Mouse (Mus musculus) lung, postnatal 36 days (tissue): ENCODE results near the gene Xpo4.
"Not testable (repeated sequence)": the region's sequence is repeated elsewhere in the genome, so short reads cannot be mapped to it uniquely, and the experiment has no call there.

Experiments
- DNase-seq: peaks from one replicate; pipeline ENCODE4 v3.0.0; 2022; ENCODE audit warnings: mixed read lengths

Xpo4 gene

DNA sequence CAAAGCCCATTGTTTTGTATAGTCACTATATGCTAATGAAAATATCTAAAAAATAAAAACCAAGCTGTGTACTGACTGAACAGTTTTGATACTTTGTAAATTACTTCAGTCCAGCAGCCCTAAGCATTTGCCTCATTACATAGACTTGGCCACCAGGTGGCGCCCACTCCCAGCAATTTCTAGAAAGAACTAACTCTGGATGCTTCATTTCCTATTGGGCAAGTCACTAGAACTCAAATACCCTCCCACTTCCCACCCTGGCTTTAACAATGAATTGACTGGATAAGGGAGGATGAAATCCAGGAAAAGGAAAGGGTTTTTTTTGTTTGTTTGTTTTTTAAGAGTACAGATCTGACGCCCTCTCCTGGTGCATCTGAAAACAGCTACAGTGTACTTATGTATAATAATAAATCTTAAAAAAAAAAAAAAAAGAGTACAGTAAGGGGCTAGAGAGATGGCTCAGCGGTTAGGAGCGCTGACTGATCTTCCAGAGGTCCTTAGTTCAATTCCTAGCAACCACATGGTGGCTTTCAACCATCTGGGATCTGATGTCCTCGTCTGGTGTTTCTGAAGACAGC lies 14.8 kb upstream of the Xpo4 start:
- DNase-seq = peak; percentile 93

DNA sequence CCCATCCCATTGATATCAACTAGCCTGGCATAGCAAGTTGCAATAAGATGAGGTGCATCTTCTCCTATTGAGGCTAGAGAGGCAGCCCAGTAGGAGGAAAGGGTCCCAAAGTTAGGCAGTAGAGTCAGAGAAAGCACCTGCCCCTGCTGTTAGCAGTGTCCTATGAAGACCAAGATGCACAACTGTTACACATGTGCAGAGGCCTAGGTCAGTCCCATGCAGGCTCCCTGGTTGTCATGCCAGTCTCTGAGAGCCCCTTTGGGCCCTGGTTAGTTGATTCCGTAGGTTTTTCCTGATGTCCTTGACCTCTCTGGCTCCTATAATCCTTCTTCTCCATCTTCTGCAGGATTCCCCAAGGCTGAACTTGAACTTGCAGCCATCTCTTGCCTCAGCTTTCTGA lies 14.3 kb upstream of the Xpo4 start:
- no peak for DNase-seq

DNA sequence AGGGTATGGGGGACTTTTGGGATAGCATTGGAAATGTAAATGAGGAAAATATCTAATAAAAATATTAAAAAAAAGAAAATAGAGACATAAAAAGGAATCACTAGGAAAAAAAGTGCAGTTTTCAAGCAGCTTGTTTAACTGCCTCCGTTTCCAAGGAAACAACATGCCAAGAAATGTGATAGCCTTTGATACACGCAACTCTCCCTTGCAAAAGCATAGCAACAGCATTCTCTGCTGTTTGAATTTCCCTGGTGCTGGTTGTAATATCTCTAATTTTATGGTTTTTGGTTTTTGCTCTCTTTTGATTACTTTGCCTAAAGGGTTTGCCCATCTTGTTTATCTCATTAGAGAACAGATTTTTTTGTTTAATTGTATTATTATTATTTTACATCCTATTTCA lies 10.3 kb upstream of the Xpo4 start:
- DNase-seq = no peak

DNA sequence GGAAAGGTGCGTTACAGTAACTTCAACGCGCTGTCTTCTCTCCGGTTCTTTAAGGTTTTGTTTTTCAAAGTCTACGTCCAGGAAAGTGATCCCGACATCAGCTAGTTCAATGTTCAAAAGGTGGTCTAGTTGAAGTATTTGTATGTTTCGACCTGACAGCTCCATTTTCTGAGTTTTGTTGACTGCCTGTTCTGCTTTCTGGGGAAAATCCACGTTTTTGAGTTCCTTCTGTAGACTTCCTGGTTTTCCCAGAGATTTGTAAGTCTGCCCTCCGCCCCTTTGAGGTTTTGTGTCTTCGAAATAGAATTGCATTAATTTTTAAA lies 359 bp upstream of the Xpo4 start:
- peak; percentile 8 for DNase-seq

DNA sequence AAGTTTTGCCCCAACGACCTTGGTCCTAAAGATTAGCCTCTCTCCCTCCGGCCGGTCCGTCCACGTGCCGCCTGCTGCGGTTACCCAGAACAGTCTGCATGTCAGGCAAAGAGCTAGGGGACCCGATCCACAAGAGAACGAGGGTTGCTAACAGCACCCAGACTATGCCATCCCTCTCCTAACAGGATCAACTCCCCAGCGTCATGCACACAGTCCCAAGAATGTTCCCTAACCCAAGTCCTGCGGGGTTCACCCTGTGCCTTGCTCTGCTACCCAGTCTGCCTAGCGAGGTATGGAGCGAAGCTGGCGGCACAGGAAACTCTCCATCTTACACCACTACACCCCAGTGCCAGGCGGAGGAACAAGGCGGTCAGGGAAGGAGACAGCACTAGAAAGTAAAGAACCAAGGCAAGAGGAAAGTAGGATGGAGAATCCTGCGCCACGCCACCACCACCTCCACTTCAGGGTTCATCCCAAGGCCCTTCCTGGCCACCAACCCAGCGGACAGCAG lies 864 bp downstream of the Xpo4 start:
- DNase-seq = peak; percentile 3

DNA sequence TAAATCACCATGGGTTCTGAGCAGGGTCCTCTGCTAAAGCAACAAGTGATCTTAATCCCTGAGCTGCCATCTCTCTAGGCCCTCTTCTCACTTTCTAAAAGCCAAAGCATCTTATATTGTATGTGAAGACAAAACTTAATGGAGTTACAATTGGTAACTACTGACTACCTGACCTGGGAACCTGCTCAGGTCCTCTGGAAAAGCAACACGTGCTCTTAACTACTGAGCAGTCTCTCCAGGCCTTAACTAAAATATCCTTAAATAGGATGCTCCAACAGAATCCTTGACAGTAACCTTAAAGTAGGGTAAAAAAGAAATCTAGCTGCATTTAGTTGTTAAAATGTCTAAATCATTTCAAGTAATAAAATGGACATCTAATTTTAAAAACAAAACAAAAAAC lies 1.6 kb downstream of the Xpo4 start:
- DNase-seq = no peak

DNA sequence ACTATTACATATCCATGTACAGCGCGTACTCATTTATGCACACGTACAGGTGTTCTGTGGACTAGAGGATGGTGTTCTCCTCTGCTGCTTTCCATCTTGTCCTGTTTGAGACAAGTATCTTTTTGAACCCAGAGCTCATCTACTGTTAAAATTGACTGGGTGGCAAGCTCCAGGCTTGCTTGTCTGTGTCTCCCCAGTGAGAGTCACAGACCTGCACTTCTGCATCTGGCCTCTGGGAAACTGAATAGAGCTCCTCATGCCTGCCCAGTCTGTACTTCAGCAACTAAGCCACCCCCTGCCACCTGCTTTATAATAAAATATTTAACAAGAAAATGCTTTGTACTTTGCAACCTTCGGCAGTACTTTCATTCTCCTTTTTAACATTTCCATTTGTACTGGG lies 6.9 kb downstream of the Xpo4 start:
- no peak for DNase-seq

DNA sequence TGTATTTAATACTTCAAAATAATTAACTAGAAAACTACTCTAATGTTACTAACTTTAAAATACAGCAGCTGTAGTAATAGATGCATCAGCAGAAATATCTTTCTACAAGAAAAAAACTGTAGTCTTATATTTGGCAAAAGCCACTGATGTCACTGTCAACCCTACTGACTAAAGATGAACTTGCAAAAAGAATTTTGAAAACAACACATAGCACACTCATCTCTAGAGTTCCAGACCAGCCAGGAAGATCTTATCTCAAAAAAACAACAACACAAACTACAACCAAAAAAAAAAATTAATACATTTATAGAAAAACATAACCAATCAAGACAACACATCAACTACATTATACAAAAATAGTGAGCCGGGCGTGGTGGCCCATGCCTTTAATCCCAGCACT lies 7.7 kb downstream of the Xpo4 start:
- DNase-seq = no peak

DNA sequence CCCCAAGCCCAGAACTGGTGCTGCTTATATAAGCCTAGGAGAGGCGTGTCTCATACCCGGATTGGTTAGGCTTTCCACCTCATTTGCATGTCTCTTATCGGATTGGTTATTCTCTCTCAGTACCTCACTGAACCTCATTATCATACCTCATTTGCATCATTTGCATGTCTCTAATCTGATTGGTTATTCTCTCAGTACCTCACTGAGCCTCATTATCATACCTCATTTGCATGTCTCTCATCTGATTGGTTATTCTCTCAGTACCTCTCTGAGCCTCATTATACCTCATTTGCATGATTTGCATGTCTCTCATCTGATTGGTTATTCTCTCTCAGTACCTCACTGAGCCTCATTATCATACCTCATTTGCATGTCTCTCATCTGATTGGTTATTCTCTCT lies 8.7 kb downstream of the Xpo4 start:
- DNase-seq = not testable (repeated sequence)

DNA sequence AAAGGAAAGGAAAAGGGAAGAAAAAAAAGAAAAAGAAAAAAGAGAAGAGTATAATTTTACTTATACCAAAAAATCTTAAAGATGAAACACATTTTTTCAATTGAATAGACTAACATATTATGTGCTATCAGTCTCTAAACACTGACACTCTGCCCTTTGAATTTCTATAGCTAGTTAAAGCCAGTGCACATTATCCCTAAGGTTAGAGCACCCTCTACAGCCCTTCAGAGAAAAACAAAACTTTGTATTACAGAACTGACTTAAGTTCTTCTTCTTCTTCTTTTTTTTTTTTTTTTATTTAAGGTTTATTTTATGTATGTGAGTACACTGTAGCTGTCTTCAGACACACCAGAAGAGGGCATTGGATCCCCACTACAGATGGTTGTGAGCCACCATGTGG lies 15.7 kb downstream of the Xpo4 start:
- no peak for DNase-seq

DNA sequence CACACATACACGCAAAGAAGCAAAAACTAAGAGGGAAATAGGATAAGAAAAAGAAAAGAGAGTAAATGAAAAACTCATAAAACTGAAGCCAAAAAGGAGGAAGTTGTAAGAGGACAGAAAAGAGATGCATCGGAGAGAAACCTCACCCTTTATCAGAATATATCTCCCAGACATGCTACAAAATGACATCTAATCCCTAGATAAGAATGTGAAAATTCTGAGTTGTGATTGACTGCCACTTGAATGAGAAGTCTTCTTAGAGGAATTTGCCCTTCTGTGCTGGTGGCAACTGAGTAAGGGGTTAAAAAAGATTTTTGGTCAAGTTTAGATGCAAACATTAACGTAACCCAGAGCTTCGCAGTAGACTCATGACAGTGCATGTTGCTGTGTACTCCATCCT lies 19.1 kb downstream of the Xpo4 start:
- no peak for DNase-seq

DNA sequence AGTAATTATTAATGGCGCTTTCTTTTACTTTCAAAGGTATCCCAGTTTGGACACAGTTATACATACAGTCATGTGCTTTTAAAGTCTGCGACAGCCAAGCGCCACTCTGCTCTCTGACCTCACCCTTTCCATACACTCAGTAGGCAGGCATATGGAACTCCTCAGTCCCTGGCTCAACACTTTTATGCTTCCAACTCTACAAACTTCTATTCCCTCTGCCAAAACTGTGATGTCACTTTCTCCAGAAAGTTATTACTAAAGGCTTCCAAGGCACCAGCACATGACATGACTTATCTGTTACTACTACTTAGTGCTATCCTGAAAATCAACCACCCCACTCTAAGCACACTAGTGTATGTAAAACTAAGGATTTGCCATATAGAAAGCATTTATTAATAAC lies 26.1 kb downstream of the Xpo4 start:
- DNase-seq = peak; percentile 14

DNA sequence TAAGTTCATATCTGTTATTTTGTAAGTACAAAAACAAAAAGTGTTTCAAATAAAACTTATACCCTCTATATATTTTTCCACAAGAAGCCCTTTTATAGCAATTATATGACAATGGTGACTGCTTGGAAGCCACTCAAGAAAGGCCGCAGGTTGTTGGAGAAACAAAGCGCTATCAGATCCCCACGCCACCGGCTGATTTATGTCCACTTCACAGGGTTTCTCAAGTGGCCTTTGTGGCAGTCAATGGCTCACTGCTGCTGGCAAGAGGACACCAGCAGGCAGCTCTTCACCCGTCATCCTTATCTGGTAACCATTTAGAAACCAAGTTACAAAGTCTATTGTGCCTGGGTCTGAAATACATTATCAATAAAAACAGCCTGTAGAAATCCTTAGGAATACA lies 31.1 kb downstream of the Xpo4 start:
- no peak for DNase-seq

DNA sequence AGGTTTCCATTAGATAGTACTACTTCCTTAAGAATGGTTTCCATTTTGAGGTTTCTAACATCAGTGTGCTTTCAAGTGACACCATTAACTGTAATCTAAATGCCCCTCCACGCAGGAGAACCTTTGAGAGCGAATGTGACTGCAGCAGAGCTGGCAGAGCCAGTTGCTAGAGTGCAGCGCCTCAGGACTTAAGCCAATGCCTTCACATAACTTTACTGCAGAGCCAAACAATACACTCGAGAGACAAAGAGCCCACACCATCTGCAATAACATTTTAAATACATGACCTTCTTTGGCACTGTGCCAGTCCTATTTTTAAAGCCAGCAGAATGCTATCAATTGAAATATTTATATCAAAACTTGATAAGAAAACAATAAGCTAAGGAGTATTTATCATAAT lies 35.6 kb downstream of the Xpo4 start:
- DNase-seq = no peak

DNA sequence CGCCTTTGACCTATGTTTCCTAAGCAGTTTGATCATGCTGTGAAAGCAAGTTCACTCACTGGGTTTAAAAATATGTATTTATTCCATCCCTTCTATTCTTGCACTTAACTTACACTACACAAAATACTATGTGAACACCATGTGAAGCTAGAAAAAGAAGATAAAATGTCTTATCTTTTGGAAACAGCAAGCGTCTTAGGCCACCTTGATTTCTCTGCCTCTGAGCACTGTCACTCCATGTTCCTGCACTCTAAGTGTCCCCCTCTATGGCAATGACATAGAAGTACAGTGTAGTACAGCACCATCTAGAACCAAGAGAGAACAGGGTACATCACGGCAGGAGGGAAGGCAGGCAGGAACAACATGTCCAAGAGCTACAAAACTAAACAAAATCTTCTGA lies 42.3 kb downstream of the Xpo4 start:
- no peak for DNase-seq

DNA sequence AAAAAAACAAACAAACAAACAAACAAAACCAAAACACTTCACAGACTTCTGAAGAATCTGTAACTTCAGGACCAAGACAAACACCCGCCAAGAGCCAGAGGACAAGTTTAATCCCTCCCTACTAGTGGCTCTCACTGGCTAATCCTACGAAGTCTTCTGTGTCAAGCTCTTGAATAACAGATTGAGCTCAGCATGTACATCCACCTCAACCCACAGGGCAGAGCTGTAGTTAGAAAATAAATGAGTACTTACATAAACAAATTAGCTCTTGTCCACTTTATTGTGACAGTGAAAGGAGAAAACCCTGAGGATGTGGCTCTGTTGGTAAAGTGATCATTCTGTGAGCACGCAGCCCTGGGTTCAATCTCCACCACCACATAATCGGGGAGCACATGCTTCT lies 43.5 kb downstream of the Xpo4 start:
- DNase-seq = no peak

DNA sequence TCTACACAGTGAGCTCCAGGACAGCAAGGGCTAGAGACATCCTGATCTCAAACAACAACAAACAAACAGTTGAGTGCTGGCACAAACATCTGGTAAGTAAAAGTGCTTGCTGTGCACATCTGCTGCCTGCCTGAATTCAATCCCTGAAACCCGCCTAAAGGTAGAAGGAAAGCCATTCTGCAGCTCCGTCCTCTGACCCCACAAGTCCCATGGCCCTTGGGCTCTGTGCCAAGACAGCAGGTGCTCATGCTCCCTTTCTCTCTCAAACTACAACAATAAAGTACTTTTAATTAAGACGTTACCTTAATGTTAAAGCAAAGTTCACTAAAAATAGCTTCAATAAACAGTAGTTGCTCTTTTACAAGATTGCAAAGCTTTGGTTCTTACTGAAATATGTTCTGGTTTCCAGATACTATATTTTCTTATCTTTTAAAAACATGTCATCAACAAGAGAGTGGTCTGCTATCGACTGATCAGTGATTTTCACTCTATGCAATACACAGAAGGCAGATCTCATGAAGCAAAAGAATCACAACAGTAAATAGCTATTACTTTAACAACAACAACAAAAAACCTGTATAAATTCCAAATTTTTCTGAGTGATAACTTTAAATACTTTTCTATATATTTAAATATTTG lies 44.5 kb downstream of the Xpo4 start:
- no peak for DNase-seq

DNA sequence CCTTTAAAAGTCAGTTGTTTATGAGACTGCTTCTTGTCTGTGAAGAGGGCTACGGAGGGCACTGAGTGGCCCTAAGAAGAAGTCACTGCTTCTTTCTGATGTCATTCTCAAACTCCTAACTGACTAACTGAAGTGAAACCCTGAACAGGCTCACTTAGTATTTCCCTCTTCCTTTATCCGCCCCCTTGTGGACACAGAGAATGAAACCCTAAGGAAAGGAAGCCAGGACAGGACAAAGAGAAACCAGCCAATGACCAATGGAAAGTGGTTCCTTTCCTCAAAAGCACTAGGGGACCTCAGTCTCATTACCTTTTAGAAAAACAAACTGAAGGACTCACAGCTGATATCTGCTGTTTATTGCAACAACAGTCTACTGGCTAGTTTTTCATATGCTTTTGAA lies 45.7 kb downstream of the Xpo4 start:
- DNase-seq = peak; percentile 84

DNA sequence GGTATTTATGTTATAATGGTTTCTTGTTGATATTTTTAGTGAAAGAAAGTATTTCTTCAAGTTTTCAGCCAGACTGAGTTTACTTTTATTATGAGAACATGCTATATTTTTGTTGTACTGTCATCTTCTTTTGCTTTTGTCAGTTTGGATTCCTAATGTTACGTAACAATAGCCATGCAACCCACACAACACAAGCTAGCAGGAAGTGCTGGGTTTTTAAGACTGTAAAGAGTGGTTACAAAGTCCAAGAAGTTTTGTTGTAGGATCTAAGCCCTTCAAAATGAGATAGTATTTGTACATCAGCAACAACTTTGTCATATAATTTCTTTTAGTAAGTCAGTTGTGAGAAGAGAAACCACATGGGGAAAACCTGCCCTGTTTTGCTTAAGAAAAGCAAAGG lies 47.6 kb downstream of the Xpo4 start:
- DNase-seq = no peak

DNA sequence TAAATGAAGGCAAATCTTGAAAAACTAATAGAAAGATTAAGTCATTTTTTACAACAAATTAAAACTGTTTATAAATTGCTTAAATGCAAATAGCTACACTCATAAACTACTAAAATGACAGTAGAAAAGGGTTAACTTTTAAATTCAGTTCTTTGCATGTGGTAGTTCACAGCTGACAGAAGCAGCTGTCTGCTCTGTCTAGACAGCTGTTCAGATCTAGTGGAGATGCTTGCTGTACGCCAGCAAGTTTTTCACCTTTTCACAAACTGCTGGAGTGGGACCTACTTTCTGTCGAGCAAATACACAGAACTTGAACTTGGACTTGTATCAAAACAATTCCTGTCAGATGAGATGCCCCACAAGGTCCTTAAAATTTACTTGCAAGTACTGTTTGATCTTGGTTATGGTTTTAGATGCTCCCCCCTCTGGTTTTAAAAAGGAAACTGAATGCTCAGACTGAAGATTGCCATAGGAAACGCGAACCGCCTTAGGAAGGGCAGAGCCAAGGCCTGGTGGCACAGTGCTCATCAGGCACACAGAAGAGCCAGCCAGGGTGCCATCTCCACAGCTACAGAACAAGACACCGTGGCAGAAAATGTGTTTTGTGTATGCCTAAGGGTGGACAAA lies 48.8 kb downstream of the Xpo4 start:
- peak; percentile 47 for DNase-seq

DNA sequence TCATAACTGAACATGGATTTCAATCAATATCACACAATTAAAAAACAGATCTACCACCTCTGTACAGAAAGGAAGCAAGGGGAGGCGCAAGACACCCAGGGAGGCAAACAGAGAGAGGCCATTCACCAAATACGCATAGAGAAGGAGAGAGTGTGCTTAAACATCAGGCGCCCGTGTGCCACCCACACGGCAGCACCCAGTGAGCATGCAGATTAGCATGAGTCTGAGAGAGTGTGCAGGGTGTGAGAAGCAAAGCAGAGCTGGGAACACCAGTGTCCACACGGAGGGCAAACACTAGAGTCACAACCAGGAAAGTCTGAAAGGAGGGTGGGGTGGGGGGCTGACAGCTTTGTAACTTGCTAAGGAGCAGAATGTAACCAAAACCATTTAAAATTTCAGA lies 49.4 kb downstream of the Xpo4 start:
- DNase-seq = no peak

DNA sequence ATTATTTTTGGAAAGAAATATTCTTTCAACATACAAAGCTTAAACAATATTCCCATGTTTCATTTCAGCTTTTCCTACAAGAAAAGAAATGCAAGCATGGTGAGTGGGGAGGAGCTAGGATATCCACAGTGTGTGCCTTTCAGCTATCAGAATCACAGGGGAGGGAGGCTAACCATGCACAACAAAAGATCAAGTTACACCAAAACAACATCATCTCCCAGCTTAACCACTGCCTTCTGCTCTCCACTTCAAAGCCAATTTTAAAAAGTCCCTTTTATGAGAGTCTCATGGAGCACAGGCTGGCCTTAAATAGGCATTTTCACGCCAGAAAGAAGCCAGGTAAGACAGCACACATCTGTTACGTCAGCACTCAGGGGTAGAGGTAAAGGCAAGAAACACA lies 54.2 kb downstream of the Xpo4 start:
- no peak for DNase-seq

DNA sequence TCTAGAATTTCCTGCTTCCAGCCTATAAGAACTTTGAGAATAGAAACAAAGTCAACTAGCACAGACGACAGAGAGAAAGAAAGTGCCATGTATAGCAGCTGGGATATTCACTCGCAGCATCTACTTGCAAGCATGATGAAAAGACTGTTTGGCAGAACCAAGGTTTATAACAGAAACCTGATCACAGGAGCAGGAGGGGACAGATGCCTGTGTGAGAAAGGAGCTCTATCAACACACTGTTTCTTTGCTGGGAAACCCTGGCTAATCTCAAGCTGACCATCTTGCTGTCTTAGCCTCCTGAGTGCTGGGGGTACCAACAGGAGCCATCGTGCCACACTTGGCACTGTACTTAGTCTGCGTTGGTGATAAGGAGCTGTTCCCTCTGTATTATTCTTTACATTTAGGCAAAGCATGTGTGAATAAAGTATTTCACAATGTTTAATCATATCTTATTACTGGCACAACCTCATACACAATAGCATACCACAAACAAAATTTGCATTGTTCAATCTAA lies 55.4 kb downstream of the Xpo4 start:
- DNase-seq = no peak

DNA sequence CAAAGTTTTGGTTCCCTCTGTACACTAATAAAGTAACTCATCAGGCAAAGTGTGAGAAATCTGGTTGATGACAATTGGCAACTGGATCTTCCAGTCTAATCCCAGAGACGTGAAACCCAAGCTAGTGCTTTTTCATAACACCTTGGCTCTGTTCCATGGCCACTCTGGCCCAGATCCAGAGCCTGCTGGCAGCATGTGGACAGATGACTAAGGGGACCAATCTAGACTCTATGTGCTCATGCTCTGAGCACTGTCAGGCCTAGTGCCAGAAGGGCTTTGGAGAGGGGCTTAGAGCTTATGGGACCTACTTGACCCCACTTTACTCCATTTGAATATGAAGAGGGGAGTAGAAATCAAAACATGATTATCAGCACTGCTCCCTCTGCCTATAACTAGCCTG lies 57.7 kb downstream of the Xpo4 start:
- peak; percentile 98 for DNase-seq
